Mouse (Mus musculus) erythroblast, embryonic 14.5 days (primary cell): ENCODE measurements around the gene Clp1. TPM values are rescaled to one million over a fixed set of nuclear protein-coding genes. Genes with fewer than 3 reads are reported as not detected.

Experiments used
- H3K27me3 ChIP-seq: 2 replicates; pipeline ENCODE4 v1.6.1; 2012; ENCODE audit warnings: inconsistent platforms; ENCODE audit not compliant: control insufficient read depth
- H3K36me3 ChIP-seq: 2 replicates; pipeline ENCODE4 v1.6.1; 2012; ENCODE audit warnings: mild to moderate bottlenecking, inconsistent platforms; ENCODE audit not compliant: control insufficient read depth
- H3K4me1 ChIP-seq: 2 replicates; pipeline ENCODE4 v1.6.1; 2012; ENCODE audit warnings: inconsistent platforms; ENCODE audit not compliant: control insufficient read depth
- H3K4me3 ChIP-seq: replicated peaks from 2 replicates; pipeline ENCODE3; 2012; ENCODE audit warnings: moderate library complexity, mild to moderate bottlenecking, inconsistent platforms
- H3K9me3 ChIP-seq: 2 replicates; pipeline ENCODE4 v1.6.1; 2012; ENCODE audit warnings: low read length, inconsistent platforms, mixed read lengths; ENCODE audit not compliant: control insufficient read depth
- GATA1 ChIP-seq: IDR thresholded peaks from 2 replicates; pipeline ENCODE4 v1.6.1; 2012; ENCODE audit warnings: low read length, inconsistent platforms, mixed read lengths
- TAL1 ChIP-seq: IDR thresholded peaks from 3 replicates; pipeline ENCODE4 v1.6.1; 2012; ENCODE audit warnings: low read length, inconsistent platforms, mixed read lengths
- polyA plus RNA-seq: library from polyadenylated mRNA; stranded (reverse); fragments of >175 nt; gene quantifications from 2 replicates; pipeline ENCODE4 v1.2.3, GENCODE M21; 2012

The Clp1 gene
- polyA plus RNA-seq, 1 experiment = 0.22 TPM

DNA sequence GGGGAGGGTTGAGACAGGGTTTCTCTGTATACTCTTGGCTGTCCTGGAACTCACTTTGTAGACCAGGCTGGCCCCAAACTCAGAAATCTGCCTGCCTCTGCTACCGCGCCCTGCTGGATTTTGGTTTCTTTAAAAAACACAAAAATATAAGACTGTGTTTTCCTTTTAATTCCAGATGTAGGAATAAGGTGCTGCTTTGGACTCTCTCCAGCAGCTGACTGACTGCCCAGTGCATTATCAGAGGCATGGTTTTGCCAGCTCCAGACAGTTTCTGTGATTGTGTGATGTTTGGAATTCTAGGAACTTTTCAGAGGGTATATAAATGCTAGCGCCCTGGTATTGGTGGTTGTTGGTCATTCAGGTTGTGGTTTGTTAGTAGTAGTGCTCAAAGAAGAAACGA lies 9.8 kb downstream of the Clp1 start:
- TF ChIP-seq GATA1 (no peak), TAL1 (no peak)
- Histone ChIP-seq H3K36me3 (peaks cover 45% of the 10 kb centered on the region), H3K9me3 (no peaks in the 10 kb centered on the region), H3K4me3 (peak overlapping the region; percentile 99), H3K4me1 (peaks cover 63% of the 10 kb centered on the region), H3K27me3 (no peaks in the 10 kb centered on the region)

DNA sequence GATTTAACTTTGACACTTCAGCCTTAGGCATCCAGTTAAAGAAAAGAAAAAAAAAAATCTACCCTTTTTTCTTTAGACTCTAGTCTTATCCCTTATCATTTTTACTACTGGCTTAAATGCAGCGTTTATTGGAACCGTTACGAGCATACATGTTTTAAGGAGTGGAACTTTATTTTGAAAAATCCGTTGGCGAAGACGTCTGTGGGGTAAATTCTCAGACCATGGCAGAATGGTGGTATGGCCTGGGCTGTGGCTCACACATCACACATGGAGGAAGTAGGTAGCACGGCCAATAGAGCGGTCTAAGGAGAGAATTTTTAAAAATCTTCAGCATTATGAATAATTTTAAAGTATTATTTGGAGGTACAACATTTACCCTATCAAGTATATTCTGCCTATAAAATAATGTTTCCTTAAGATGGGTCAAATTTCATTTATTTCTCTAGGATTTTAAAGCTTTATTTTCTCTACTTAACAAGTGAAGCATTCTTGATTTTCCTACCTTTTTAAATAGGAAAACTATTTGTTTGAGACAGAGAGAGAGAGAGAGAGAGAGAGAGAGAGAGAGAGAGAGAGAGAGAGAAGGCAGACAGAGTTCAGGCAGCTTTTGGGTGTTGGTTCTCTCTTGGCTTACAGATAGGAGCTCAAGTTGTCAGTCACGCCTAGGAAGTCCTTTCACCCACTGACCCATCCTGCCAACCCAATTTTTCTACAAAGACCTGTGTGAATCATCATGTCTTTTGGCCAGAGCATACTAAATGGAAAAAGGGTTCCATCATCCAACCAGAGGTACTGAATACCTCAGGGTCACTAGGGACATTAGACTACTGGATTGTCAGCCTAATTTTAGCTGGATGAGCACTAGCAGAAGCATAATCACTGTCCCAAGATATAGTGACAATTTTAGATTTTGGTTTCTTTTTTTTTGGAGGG lies 10.5 kb downstream of the Clp1 start:
- Histone ChIP-seq H3K4me3 (peak overlapping the region; percentile 99), H3K27me3 (no peaks in the 10 kb centered on the region), H3K4me1 (peaks cover 61% of the 10 kb centered on the region), H3K36me3 (peaks cover 43% of the 10 kb centered on the region), H3K9me3 (no peaks in the 10 kb centered on the region)
- TF ChIP-seq GATA1 = no peak
- no peak for TF ChIP-seq TAL1

- Histone ChIP-seq H3K4me1 (peaks cover 61% of the 10 kb centered on the region), H3K27me3 (no peaks in the 10 kb centered on the region), H3K4me3 (peak overlapping the region; percentile 99), H3K9me3 (no peaks in the 10 kb centered on the region), H3K36me3 (peaks cover 43% of the 10 kb centered on the region)
- TF ChIP-seq TAL1 (no peak), GATA1 (no peak)
Measured at GRCm38 (mm10) chr2:84715562-84716361, 11.4 kb downstream of the Clp1 start.

GRCm38 (mm10) chr2:84714811-84715561 lies 12.2 kb downstream of the Clp1 start, which contains the start of gene Zdhhc5:
TSS of gene Zdhhc5 (minus strand) at chr2:84715180.
- H3K9me3 ChIP-seq = no peaks in the 10 kb centered on the region
- peaks cover 67% of the 10 kb centered on the region for H3K4me1 ChIP-seq
- peaks cover 43% of the 10 kb centered on the region for H3K36me3 ChIP-seq
- TF ChIP-seq TAL1 = no peak
- no peaks in the 10 kb centered on the region for H3K27me3 ChIP-seq
- peak within 1 kb of the TSS; percentile 99 for H3K4me3 ChIP-seq

- Histone ChIP-seq H3K9me3 (no peaks in the 10 kb centered on the region), H3K4me3 (peak overlapping the region; percentile 99), H3K36me3 (peaks cover 46% of the 10 kb centered on the region), H3K27me3 (no peaks in the 10 kb centered on the region), H3K4me1 (peaks cover 70% of the 10 kb centered on the region)
- no peak for TF ChIP-seq TAL1
Measured at GRCm38 (mm10) chr2:84714422-84714810, 12.7 kb downstream of the Clp1 start.

GRCm38 (mm10) chr2:84711898-84712297 lies 15.3 kb downstream of the Clp1 start:
- H3K9me3 ChIP-seq = no peaks in the 10 kb centered on the region
- H3K4me1 ChIP-seq = peaks cover 69% of the 10 kb centered on the region
- TF ChIP-seq GATA1 (no peak), TAL1 (no peak; the same call in 2 of the 3 replicates)

GRCm38 (mm10) chr2:84707523-84707922 lies 19.6 kb downstream of the Clp1 start:
- TF ChIP-seq GATA1 (no peak), TAL1 (no peak)
- Histone ChIP-seq H3K36me3 (peaks cover 98% of the 10 kb centered on the region), H3K9me3 (no peaks in the 10 kb centered on the region), H3K4me1 (peaks cover 71% of the 10 kb centered on the region), H3K27me3 (no peaks in the 10 kb centered on the region), H3K4me3 (no peak overlapping the region)

More at GRCm38 (mm10) chr2:84711898-84712297, 15.3 kb downstream of the Clp1 start:
- no peak overlapping the region for H3K4me3 ChIP-seq
- H3K36me3 ChIP-seq = peaks cover 61% of the 10 kb centered on the region
- no peaks in the 10 kb centered on the region for H3K27me3 ChIP-seq

- no peak overlapping the region for H3K4me3 ChIP-seq
- TF ChIP-seq GATA1 = no peak
- TF ChIP-seq TAL1 = no peak
- H3K4me1 ChIP-seq = peaks cover 53% of the 10 kb centered on the region
- H3K36me3 ChIP-seq = peaks cover 97% of the 10 kb centered on the region
- no peaks in the 10 kb centered on the region for H3K9me3 ChIP-seq
- no peaks in the 10 kb centered on the region for H3K27me3 ChIP-seq
Measured at GRCm38 (mm10) chr2:84705295-84705694, 21.9 kb downstream of the Clp1 start.
